Mouse (Mus musculus) hindbrain, embryonic 15.5 days (tissue): ENCODE measurements around the gene Tfe3. TPM values are rescaled to one million over a fixed set of nuclear protein-coding genes. Genes with fewer than 3 reads are reported as not detected.
A peak's percentile ranks its signal among the peaks of the same experiment; 100 is the strongest.
"Not testable (repeated sequence)": the region's sequence is repeated elsewhere in the genome, so short reads cannot be mapped to it uniquely, and the experiment has no call there.

Experiments used
- ATAC-seq: fragments of 200-750 bp; cut with Nextera tagmentation; 2 replicates; pipeline ENCODE4 v1.8.0; 2017; ENCODE audit warnings: low read depth, moderate number of reproducible peaks, moderate TSS enrichment; ENCODE audit not compliant: low FRiP score
- H3K27ac ChIP-seq: fragments of 300-500 bp; sonication (generic); replicated peaks from 2 replicates; pipeline ENCODE4 v1.5.1; 2015; ENCODE audit warnings: mild to moderate bottlenecking, inconsistent platforms
- H3K27me3 ChIP-seq: fragments of 300-500 bp; sonication (generic); 2 replicates; pipeline ENCODE4 v1.6.1; 2015; ENCODE audit warnings: control low read depth, inconsistent platforms
- H3K36me3 ChIP-seq: fragments of 300-500 bp; sonication (generic); 2 replicates; pipeline ENCODE4 v1.6.1; 2015; ENCODE audit warnings: control low read depth, inconsistent platforms
- H3K4me1 ChIP-seq: fragments of 300-500 bp; sonication (generic); replicated peaks from 2 replicates; pipeline ENCODE4 v1.6.1; 2015; ENCODE audit warnings: control low read depth, inconsistent platforms
- H3K4me2 ChIP-seq: fragments of 300-500 bp; sonication (generic); 2 replicates; pipeline ENCODE4 v1.6.1; 2015; ENCODE audit warnings: moderate library complexity, mild to moderate bottlenecking, inconsistent platforms
- H3K4me3 ChIP-seq: fragments of 300-500 bp; sonication (generic); 2 replicates; pipeline ENCODE4 v1.5.1; 2015; ENCODE audit warnings: mild to moderate bottlenecking, inconsistent platforms
- H3K9ac ChIP-seq: fragments of 300-500 bp; sonication (generic); 2 replicates; pipeline ENCODE4 v1.6.1; 2015; ENCODE audit warnings: inconsistent platforms
- H3K9me3 ChIP-seq: fragments of 300-500 bp; sonication (generic); 2 replicates; pipeline ENCODE4 v1.6.1; 2016; ENCODE audit warnings: control low read depth, inconsistent platforms
- WGBS: fragments of 180-500 bp; shearing (Covaris S2); methylation state at CpG from one replicate; pipeline ENCODE4 v1.1.7; 2015; 5-methylcytosine and 5-hydroxymethylcytosine counted together
- microRNA counts: library from miRNA; unstranded; fragments of <30 nt; microRNA quantifications from one replicate; lab custom pipeline; 2016
- microRNA-seq: library from miRNA; unstranded; fragments of <30 nt; microRNA quantifications from one replicate; pipeline ENCODE4, GENCODE M21; 2016
- polyA plus RNA-seq: library from polyadenylated mRNA; unstranded; fragments of >200 nt; fragmentation: Nextera tagmentation; extraction: Ambion mirVana; gene quantifications from 2 replicates; pipeline ENCODE4 v1.2.1, GENCODE M21; 2015

Tfe3 gene
- polyA plus RNA-seq, 1 experiment from 2014 or later, result 25.5 TPM

- Histone ChIP-seq H3K27ac (no peak overlapping the region), H3K27me3 (no peaks in the 10 kb centered on the region), H3K9me3 (no peaks in the 10 kb centered on the region), H3K4me2 (no peak overlapping the region), H3K9ac (no peak overlapping the region), H3K4me3 (no peak overlapping the region), H3K4me1 (no peaks in the 10 kb centered on the region), H3K36me3 (no peaks in the 10 kb centered on the region)
- WGBS, result 84% methylated on average over 4 of the region's 4 CpGs
- ATAC-seq, result no peak
Observed at GRCm38 (mm10) chrX:7782603-7783092, 20.3 kb downstream of the Tfe3 start.

- peak within 1 kb of the TSS; percentile 56 for H3K4me3 ChIP-seq
- no peaks in the 10 kb centered on the region for H3K36me3 ChIP-seq
- peak within 1 kb of the TSS; percentile 59 for H3K4me2 ChIP-seq
- peaks cover 7% of the 10 kb centered on the region for H3K4me1 ChIP-seq
- H3K27me3 ChIP-seq, result no peaks in the 10 kb centered on the region
- peak within 1 kb of the TSS; percentile 61 for H3K9ac ChIP-seq
- peak; percentile 91 for ATAC-seq
- 22% methylated on average over 24 of the region's 24 CpGs for WGBS
- peak within 1 kb of the TSS; percentile 78 for H3K27ac ChIP-seq
- H3K9me3 ChIP-seq, result no peaks in the 10 kb centered on the region
Observed at GRCm38 (mm10) chrX:7789542-7790136, 27.3 kb downstream of the Tfe3 start, which contains the start of gene Gripap1. Gripap1 (plus strand) TSS chrX:7789765.

GRCm38 (mm10) chrX:7790309-7790708, 27.9 kb downstream of the Tfe3 start:
- peak overlapping the region; percentile 59 for H3K4me2 ChIP-seq
- no peaks in the 10 kb centered on the region for H3K27me3 ChIP-seq
- 17% methylated on average over 5 of the region's 5 CpGs for WGBS
- H3K4me3 ChIP-seq, result peak overlapping the region; percentile 56
- ATAC-seq, result peak; percentile 3; the same call in 1 of the 2 replicates
- peaks cover 7% of the 10 kb centered on the region for H3K4me1 ChIP-seq
- H3K36me3 ChIP-seq, result no peaks in the 10 kb centered on the region
- H3K9ac ChIP-seq, result peak overlapping the region; percentile 61
- H3K9me3 ChIP-seq, result no peaks in the 10 kb centered on the region
- peak overlapping the region; percentile 78 for H3K27ac ChIP-seq

GRCm38 (mm10) chrX:7793361-7793760, 31.0 kb downstream of the Tfe3 start:
- Histone ChIP-seq H3K4me2 (no peak overlapping the region), H3K9me3 (no peaks in the 10 kb centered on the region), H3K9ac (no peak overlapping the region), H3K27me3 (no peaks in the 10 kb centered on the region), H3K4me3 (no peak overlapping the region), H3K4me1 (peaks cover 7% of the 10 kb centered on the region), H3K36me3 (peaks cover 7% of the 10 kb centered on the region; the same call in 1 of the 2 replicates), H3K27ac (no peak overlapping the region)
- no peak for ATAC-seq
- 49% methylated on average over 3 of the region's 3 CpGs for WGBS

- Histone ChIP-seq H3K27me3 (no peaks in the 10 kb centered on the region), H3K9ac (no peak overlapping the region), H3K4me3 (no peak overlapping the region), H3K27ac (no peak overlapping the region), H3K9me3 (no peaks in the 10 kb centered on the region), H3K4me2 (no peak overlapping the region), H3K4me1 (peaks cover 7% of the 10 kb centered on the region), H3K36me3 (peaks cover 17% of the 10 kb centered on the region; the same call in 1 of the 2 replicates)
- ATAC-seq, result no peak
- 46% methylated on average over 7 of the region's 7 CpGs for WGBS
Observed at GRCm38 (mm10) chrX:7795016-7795415, 32.7 kb downstream of the Tfe3 start.

- H3K9ac ChIP-seq, result no peak overlapping the region
- no peak overlapping the region for H3K4me3 ChIP-seq
- no peak overlapping the region for H3K4me2 ChIP-seq
- H3K27ac ChIP-seq, result no peak overlapping the region
- no peaks in the 10 kb centered on the region for H3K9me3 ChIP-seq
- no peak for ATAC-seq
- no peaks in the 10 kb centered on the region for H3K4me1 ChIP-seq
- H3K36me3 ChIP-seq, result peaks cover 29% of the 10 kb centered on the region; the same call in 1 of the 2 replicates
- 79% methylated on average over 3 of the region's 3 CpGs for WGBS
- H3K27me3 ChIP-seq, result no peaks in the 10 kb centered on the region
Observed at GRCm38 (mm10) chrX:7797327-7797726, 35.0 kb downstream of the Tfe3 start.

- not testable (repeated sequence) for H3K27ac ChIP-seq, H3K4me3 ChIP-seq, H3K27me3 ChIP-seq, ATAC-seq, H3K9me3 ChIP-seq, H3K4me1 ChIP-seq, H3K4me2 ChIP-seq, H3K9ac ChIP-seq
- peaks cover 33% of the 10 kb centered on the region for H3K36me3 ChIP-seq
- 96% methylated on average over 2 of the region's 2 CpGs for WGBS
Observed at GRCm38 (mm10) chrX:7802157-7802556, 39.8 kb downstream of the Tfe3 start.

- not testable (repeated sequence) for H3K9ac ChIP-seq, H3K4me1 ChIP-seq, H3K27ac ChIP-seq, H3K9me3 ChIP-seq, ATAC-seq, H3K4me3 ChIP-seq, H3K27me3 ChIP-seq, H3K4me2 ChIP-seq
- 46% methylated on average over 8 of the region's 8 CpGs for WGBS
- peaks cover 16% of the 10 kb centered on the region for H3K36me3 ChIP-seq
Observed at GRCm38 (mm10) chrX:7815016-7815415, 52.7 kb downstream of the Tfe3 start.

GRCm38 (mm10) chrX:7821865-7822779, 59.8 kb downstream of the Tfe3 start, which contains the start of gene Kcnd1:
Kcnd1 (plus strand) TSS chrX:7822289.
- H3K27me3 ChIP-seq, result no peaks in the 10 kb centered on the region
- WGBS, result 22% methylated on average over 19 of the region's 24 CpGs
- peak within 1 kb of the TSS; percentile 43 for H3K4me3 ChIP-seq
- ATAC-seq, result peak; percentile 74
- peak within 1 kb of the TSS; percentile 49 for H3K9ac ChIP-seq
- peak within 1 kb of the TSS; percentile 66 for H3K4me2 ChIP-seq
- H3K36me3 ChIP-seq, result peaks cover 3% of the 10 kb centered on the region; the same call in 1 of the 2 replicates
- H3K4me1 ChIP-seq, result peaks cover 4% of the 10 kb centered on the region
- no peak within 1 kb of the TSS for H3K27ac ChIP-seq
- no peaks in the 10 kb centered on the region for H3K9me3 ChIP-seq

MicroRNAs within 50 kb of the gene (microRNA counts, 519-probe panel; counts per million panel counts)
- microRNA mmu-miR-1198 (lab: Ali Mortazavi, UCI), result 2,880 counts per million, percentile 56 among the panel's probes with 10 or more counts

Small RNA genes lying within 50 kb of the gene (microRNA-seq; reads per million reads assigned to microRNA genes)
- 42.9 reads per million, percentile 41 among the genes with 10 or more reads in this experiment for gene Mir1198

Other genes with a start within 250 kb of the Tfe3 start
- 0.06 and 0.16 TPM in 2 replicates for gene Foxp3, start 188.9 kb upstream of the Tfe3 start, polyA plus RNA-seq
- 6.8 and 7.4 TPM in 2 replicates for gene Ppp1r3f, start 188.3 kb upstream of the Tfe3 start, polyA plus RNA-seq
- 30.6 and 31.5 TPM in 2 replicates for gene Ccdc22, start 157.0 kb upstream of the Tfe3 start, polyA plus RNA-seq
- 0.14 and 0.22 TPM in 2 replicates for gene Cacna1f, start 155.5 kb upstream of the Tfe3 start, polyA plus RNA-seq
- gene Syp, start 124.1 kb upstream of the Tfe3 start, polyA plus RNA-seq, result 195 and 197 TPM in 2 replicates
- gene Prickle3, start 105.3 kb upstream of the Tfe3 start, polyA plus RNA-seq, result 1.6 and 2.0 TPM in 2 replicates
- gene Plp2, start 91.2 kb upstream of the Tfe3 start, polyA plus RNA-seq, result 20.5 and 22.9 TPM in 2 replicates
- gene Magix, start 81.3 kb upstream of the Tfe3 start, polyA plus RNA-seq, result 0.08 and 0.10 TPM in 2 replicates
- gene Gpkow, start 65.4 kb upstream of the Tfe3 start, polyA plus RNA-seq, result 43.0 and 46.8 TPM in 2 replicates
- gene Wdr45, start 48.2 kb upstream of the Tfe3 start, polyA plus RNA-seq, result 30.9 and 32.1 TPM in 2 replicates
- gene Gm45208, start 40.3 kb upstream of the Tfe3 start, polyA plus RNA-seq, result 1.9 TPM in 1 of 2 replicates, not detected in the other
- gene Praf2, start 34.1 kb upstream of the Tfe3 start, polyA plus RNA-seq, result 126 and 132 TPM in 2 replicates
- gene Ccdc120, start 11.7 kb upstream of the Tfe3 start, polyA plus RNA-seq, result 63.2 and 66.1 TPM in 2 replicates
- gene Gripap1, start 27.2 kb downstream of the Tfe3 start, polyA plus RNA-seq, result 68.0 and 73.8 TPM in 2 replicates
- gene Kcnd1, start 59.7 kb downstream of the Tfe3 start, polyA plus RNA-seq, result 3.1 and 4.2 TPM in 2 replicates
- gene Otud5, start 78.8 kb downstream of the Tfe3 start, polyA plus RNA-seq, result 48.1 and 48.3 TPM in 2 replicates
- 24.8 and 25.8 TPM in 2 replicates for gene Pim2, start 115.7 kb downstream of the Tfe3 start, polyA plus RNA-seq
- gene Slc35a2, start 121.5 kb downstream of the Tfe3 start, polyA plus RNA-seq, result 45.7 and 47.7 TPM in 2 replicates
- 199 and 209 TPM in 2 replicates for gene Pqbp1, start 136.7 kb downstream of the Tfe3 start, polyA plus RNA-seq
- 155 and 158 TPM in 2 replicates for gene Timm17b, start 136.8 kb downstream of the Tfe3 start, polyA plus RNA-seq
- gene Gm10491, start 145.3 kb downstream of the Tfe3 start, polyA plus RNA-seq, result not detected in 2 replicates
- not detected in 2 replicates for gene Gm10490, start 147.0 kb downstream of the Tfe3 start, polyA plus RNA-seq
- gene Pcsk1n, start 157.3 kb downstream of the Tfe3 start, polyA plus RNA-seq, result 294 and 338 TPM in 2 replicates
- gene Eras, start 166.0 kb downstream of the Tfe3 start, polyA plus RNA-seq, result 0.14 TPM in 1 of 2 replicates, not detected in the other
- gene Hdac6, start 185.3 kb downstream of the Tfe3 start, polyA plus RNA-seq, result 68.0 and 73.6 TPM in 2 replicates
- gene Gata1, start 215.5 kb downstream of the Tfe3 start, polyA plus RNA-seq, result 0.22 TPM in 1 of 2 replicates, not detected in the other